Mouse (Mus musculus): ENCODE measurements around the gene Ngly1.

- TF ChIP-seq CTCF (IDR thresholded peaks at IDR 0.05; ENCODE audit: insufficient read depth, low read depth, low read length) (no peak), POLR2A (IDR thresholded peaks at IDR 0.05; ENCODE audit: insufficient read depth, low read depth, low read length) (no peak)
Measured at GRCm38 (mm10) chr14:16296816-16297468, 47.9 kb downstream of the Ngly1 start.

Measured in olfactory bulb, adult 2 months (tissue).